Mouse (Mus musculus): ENCODE results near the gene Prelid1. TPM values are rescaled to one million over a fixed set of nuclear protein-coding genes. Genes with fewer than 3 reads are reported as not detected.

Gene Prelid1
- total RNA-seq, 2 experiments from 2014 or later = 40.4 to 47.3 TPM

DNA sequence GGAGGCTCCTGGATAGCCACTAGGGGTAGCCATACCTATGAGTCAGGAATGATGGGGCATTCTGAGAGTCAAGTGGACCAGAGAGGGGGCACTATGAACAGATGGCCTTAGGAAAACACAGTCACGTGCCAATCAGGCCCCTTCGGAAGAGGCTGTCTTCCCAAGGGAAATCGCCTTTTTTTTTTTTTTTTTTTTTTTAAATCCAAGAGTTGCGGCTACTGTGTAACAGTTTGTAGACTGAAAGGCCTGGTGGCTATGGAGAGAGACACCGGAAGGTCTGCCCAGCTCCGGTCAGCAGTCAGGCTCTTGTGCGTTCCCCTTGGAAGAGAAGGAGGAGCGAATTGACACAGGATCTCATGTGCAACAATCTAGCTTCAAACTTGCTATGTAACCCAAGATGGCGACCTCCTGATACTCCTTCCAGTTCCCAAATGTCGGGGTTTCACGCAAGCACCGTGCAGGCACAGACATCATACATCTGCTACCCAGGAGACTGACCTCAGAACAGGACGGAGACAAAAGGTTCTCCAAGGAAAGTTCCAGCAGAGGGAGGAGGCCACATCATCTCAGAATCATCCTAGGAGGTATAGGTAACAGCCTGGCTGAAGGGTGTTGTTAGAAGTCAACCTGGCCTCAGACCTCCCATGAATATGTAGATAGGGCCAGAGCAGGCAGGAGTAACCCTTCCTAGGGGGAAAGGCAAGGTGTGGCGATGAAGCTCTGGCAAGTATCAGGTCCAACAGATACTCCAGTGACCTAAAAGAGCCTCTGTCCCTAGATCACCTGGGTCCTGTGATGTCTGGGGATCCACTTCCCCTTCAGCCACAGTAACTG is 10.5 kb downstream of the Prelid1 start:
- DNase-seq = no peak

DNA sequence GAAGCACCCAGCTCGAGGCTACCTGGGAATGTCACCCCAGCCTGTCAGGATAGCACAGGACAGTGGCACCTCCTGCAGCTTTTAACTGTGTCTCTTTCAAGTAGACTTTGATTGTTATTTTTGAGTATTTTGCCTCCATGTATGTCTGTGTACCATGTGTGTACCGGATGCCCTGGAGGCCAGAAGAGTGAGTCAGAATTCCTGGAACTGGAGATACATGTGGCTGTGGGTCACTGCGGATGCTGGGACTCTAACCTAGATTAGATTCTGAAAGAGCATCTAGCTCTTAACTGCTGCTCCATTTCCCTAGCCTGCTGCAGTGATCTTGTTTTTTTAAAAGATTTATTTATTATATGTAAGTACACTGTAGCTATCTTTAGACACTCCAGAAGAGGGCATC is 12.0 kb downstream of the Prelid1 start:
- no peak for DNase-seq

DNA sequence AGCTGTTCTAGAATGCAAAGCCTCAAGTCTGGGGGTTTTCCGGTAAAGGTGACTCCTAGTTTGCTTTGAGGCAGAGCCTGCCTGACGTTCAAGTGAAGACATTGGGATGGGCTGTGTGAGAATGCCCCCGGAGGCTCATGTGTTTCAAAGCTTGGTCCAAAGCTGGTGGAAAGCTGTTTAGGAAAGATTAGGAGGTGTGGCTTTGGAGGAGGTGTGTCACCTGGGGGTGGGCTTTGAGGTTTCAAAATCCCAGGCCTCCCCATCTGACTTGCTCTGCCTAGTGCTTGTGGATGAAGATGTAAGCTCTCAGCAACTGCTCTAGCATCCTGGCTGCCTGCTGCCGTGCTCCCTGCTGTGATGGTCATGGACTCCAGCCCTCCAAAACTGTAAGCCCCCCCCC is 15.4 kb downstream of the Prelid1 start:
- DNase-seq = no peak

DNA sequence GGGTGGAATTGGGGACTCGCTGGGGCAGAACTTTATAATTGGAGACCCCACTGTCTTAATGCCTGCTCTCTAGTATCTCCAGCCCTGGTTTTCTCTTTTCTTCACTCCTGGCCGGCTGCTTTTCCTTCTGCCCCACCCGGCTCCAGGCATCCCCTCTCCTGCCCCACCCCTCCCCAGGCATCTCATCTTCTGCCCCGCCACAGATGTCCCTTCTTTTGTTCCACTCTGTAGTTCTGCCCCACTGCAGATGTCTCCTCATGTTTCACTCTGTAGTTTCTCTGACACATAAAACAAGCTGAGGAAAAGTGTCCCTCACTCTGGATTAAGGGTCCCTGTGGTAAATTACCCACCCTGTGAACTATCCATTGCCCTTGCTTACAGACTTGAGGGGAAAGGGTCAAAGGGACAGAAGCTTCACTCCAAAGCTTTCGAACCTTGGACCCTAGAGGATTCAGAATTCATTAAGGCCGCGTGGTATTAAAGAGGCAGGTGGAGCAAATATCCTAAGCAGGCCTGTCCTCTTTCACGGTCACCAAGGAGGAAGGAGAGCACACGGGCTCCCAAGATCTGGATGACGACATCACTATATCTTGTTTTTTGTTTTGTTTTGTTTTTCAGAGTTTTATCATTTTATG is 17.2 kb downstream of the Prelid1 start:
- no peak for DNase-seq

DNA sequence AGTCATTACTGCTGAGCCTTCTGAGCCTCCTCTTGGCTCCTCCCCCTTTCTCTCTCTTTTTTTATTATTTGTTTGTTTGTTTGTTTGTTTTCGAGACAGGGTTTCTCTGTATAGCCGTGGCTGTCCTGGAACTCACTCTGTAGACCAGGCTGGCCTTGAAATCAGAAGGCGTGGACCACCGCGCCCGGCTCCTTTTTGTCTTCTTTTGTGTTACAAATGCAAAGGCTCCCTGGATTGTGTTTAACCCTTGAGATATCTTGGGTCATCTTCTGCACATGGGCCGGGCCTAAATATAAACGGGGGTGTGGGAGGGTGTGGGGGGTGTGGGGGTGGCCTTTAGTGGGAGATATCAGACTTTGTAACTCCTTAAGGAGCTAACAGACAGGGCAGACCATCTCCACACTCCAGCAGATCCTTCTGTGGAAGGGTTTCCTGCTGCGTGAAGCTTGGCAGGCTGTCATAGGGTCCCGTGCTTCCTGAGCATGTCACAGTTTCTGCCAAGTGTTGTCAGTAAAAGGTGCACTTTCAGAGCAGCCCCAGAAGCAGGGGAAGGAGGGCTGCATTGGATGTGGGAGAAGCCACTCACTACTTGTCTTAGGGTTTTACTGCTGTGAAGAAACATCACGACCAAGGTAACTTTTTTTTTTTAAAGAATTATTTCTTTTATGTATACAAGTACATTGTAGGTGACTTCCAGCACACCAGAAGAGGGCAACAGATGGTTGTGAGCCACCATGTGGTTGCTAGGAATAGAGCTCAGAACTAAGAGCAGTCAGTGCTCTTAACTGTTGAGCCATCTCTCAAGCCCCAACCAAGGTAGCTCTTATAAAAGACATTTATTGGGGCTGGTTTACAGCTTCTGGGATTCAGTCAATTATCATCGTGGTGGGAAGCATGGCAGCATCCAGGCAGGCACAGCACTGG is 18.1 kb downstream of the Prelid1 start:
- DNase-seq = no peak

DNA sequence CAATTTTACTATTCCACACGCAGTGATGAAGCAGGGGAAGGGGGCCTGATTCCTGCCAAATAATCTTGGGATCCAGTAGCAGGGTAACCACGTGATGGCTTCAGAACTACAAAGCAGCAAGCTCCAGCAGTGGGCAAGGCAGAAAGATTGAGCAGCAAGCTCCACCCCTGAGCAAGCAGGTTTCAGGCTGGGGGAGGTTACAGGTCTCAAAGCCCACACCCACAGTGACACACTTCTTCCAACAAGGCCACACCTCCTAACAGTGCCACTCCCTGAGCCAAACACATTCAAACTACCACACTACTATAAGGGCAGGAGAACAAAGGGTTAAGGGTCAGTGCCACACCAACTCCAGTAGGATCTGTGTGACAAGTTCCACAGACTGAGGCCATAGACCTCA is 19.0 kb downstream of the Prelid1 start:
- no peak for DNase-seq

DNA sequence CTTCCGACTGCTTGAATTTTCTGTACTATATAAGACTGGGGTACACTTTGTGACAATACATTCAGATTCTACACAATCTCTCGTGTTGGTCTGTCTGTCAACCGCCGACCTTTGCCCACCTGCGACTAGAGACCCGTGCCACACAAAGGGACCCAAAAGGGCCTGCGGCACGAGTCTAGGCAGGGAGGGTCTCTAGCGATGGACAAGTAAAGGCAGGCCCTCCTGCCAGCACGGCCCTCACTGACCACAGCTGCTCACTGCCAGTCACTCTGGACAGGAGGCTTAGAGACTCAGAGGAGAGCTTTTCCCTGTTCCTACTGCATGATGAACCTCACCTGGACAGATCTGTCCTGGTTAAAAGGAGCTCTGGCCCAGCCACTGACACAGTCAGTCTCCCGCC is 22.2 kb downstream of the Prelid1 start:
- no peak for DNase-seq

DNA sequence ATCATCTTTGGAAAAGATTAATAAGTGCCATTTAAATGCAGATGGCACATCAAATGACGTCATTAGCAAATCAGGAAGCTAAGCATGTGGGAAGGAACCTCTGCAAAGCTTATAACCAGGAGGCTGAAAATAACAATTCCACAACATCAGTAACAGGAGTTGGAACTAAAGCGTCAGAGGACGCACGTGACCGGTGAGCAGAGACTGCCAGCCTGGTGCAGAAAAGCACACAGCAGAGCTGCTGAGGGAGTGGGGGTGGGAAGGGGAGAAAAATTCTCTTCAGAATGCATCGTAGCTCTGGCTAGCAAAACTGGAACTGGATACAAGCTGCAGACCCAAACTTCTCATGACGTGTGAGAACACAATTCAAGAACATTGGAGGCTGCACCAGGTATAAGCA is 24.0 kb downstream of the Prelid1 start:
- no peak for DNase-seq

DNA sequence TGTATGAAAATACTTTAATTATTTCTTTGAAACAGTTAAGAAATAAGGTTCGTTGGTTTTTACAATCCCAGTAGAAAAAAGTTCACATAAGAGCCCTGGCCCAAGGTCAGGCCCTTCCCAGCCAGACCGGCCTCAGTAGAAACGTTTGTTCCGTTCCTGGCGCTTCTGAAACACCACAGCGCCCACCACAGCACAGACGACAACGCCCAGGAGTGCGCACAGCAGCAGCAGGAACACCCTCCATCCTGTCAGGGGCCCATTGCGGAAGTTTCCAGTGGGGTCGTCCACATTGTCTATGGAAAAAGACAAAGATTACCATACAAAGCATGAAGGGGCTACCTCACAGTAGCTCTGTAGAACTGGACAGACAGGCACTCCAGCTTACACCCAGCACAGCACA is 26.4 kb downstream of the Prelid1 start:
- no peak for DNase-seq

DNA sequence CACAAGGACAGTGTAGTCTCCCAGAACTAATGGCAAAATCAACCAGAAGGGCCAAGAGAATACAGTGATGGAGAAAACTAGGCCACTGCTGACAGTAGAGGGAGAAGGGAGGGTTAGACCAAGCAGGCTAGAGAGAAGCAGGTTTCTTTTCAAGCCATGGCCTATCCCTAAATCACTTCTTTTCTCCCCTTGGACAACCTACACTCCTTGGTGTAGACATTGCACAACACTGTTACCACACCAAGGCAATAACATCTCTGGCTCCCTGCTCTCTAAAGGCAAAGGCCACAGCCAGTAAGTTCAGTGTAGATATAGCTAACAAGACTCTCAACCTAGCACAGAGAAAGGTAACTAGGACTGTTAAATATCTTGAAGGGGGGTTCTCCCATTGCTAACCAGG is 40.8 kb downstream of the Prelid1 start:
- DNase-seq = no peak

DNA sequence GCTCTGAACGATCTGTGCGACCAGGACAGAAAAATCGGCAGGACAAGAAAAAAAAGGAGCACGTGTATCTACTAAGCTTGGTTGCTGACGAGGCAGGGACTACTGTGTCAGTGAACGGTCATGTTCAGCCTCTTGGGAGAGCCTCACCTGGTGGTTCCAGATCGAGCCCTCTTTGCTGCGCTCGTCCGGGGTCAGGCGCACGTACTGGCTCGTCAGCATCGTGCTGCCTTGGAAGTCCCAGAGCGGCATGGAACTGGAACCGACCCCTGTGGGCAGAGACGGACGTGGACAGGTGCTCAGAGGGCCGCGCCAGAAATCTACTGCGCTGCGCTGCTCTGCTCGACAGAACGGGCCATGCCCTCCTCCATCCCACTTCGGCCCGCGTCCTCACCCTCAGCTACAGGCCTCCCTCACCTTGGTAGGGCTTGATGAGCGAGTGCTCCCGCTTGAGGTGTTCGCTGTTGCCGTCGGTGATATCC is 41.7 kb downstream of the Prelid1 start:
- no peak for DNase-seq

DNA sequence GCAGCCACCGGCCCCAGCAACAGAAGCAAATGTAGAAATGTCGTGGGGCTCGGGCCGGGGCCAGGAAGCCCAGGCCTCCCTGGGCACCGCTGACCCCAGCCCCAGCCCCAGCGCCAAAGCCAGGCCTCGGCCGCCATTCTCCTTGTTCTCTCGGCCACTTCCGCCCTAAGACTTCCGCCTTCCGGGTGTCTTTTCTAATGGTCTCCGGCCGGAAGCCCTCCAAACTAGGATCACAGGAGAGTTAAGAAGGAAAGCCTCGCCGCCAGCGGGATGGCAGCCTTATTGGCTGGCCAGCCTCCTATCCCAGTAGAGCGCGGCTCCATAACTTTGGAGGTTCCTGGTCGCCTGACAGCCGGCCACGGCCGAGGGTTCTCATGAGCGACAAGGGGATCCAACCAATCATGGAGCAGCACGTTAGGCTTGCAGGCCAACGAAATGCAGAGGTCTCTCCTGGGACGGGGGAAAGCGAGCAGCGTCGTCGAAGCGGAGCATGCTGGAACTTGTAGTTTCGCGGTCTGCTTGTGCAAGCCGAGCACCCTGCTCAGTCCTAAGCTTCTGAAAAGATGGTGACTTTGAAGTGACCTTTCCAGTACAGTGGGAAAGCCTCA is 42.3 kb downstream of the Prelid1 start, which contains the start of gene Lman2:
Gene Lman2, minus strand, starts transcription at position 331 of the 608 bp plus-strand sequence.
- peak; percentile 97 to 99 for DNase-seq

DNA sequence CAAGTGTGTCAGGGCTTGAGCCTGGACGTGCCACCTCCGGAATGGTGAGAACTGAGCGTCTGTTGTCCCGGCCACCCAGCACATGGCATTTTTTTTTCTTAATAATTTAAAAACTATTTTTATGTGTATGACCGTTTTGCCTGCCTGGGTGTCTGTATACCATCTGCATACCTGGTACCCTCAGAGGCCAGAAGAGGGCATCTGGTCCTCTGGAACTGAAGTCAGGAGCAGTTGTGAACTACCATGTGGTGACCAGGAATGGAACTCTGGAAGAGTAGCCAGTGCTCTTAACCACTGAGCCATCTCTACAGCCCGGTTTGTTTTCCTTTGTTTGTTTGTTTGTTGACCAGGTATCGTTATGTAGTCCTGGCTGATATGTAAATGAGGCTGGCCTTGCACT is 48.1 kb downstream of the Prelid1 start:
- no peak for DNase-seq

DNA sequence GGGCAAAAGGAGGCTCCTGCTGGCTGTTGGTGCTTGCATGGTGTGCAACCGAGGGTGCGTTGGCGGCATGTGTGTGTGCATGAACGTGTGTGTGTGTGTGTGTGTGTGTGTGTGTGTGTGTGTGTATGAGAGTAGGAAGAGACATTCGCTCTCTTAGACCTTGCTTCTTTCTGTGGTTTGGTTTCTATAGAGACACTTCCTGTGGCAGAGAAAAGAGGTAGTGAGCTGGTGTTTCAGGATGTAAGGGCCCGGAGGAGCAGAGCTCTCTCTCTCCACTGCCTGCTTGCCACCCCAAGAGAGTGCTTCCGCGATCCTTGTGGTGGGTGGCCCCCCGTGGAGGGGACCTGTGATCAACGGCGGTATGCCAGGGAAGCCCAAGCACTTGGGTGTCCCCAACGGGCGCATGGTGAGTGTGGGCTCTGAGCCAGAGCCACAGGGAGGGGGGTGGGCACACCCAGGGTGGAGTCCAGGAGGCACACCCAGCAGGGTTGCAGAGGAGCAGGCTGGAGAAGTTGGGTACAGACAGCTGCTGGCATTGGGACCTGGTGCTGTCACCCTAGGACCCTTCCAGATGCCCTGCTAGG is 49.3 kb downstream of the Prelid1 start, which contains the start of gene Rgs14:
Gene Rgs14, plus strand, starts transcription at position 202 of the 584 bp plus-strand sequence.
- peak; percentile 35 to 60 for DNase-seq

DNA sequence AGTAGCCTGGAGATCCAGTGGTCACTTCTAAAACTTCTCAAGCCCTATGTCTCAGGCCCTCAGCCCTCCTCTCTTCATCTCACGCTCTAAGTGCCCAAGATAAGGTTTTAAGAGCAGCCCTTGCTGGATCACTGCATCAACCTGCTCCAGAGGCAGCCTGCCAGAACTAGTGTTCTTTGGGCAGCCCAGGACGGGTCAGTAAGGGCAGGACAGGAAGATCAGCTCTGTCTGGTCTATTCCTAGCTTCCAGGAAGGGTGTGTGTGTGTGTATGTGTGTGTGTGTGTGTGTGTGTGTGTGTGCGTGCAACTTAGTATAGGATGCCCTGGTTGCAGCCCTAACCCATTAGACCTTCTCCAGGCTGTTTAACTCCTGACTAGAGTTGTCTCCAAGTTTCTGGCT is 49.9 kb downstream of the Prelid1 start:
- DNase-seq = peak; percentile 36 to 68

DNA sequence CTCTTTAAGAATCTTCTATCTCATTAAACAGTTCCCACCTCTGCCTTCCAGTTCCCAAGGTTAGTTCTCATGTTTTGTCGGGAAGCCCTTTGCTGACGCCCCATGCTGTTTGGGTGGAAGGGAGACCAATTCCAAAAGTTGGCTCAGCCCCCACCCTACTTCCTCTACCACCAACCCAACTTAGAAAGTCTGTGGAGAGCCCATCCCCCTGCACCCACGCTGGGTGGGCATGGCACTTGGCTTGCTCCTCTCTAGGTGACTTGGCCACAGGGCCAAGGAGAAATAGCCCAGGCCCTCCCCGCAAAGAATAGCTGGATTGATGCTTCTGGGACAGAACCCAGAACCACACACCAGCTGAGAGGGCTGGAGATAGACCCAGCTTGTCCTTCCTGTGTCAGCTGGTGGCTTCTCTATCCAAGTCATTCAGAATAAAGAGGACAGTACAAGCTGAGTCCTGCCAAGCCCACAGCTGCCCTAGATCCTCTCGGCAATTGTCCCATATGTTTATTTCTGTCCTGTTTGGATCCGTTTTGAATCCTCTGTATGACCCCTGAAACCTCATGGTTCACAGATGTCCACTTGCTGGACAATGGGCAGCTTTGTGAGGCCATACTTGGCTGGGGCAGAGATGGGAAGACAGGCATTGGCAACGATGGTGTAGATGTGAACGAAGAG is 50.8 kb downstream of the Prelid1 start:
- DNase-seq = peak; percentile 14 to 58

DNA sequence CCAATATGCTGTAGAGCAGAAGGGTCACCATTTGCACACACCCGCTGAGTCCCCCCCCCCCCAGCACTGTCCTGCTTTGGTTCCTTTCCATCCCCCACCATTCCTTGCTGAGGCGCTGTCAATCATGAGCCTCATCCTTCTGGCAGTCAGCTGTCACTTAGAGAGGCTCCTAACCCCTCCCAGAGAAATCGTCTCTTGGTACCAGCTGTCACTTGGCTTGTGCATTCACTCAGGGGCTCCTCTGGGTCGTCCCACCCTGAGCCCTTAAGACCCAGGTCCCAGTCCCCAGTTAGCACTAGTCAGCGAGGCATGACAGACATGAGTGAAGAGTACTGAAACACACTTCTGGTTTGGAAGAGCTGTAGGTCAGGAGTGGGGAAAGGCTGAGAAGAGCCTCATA is 51.4 kb downstream of the Prelid1 start:
- no peak for DNase-seq

DNA sequence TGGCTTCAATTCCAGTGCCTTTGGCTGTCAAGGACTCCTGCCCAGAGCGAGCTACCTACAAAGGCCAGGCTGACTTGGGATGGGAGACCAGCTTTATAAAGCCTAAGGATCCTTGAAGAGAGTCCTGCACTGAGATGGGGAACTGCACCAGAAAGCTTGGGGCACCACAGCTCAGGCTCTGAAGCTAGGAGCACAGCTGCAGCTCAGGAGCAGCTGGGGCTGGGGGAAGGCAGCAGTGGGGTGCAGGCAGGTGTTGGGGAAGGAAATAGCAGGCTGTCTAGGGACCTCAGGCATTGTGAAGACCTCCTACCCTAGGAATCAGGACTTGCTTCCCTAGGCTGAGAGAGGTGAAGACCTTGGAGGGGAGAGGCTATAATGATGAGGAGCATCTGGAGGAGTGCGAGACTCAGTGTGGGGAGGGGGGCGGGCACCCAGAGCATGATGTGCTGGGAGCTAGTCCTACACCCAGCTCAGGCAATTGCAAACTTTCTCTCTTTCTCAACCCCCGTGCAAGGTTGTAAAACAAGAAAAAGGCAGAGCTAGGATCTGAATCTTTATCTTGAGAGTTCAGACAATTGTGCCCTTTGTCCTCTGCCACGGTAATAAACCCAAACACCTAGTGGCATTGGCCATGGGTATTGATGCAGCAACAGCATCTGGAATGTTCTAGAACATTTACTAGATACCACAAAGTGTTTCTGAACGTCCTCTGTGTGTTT is 54.1 kb downstream of the Prelid1 start:
- no peak for DNase-seq
